Mouse (Mus musculus) adipose tissue, adult 10 weeks (tissue): ENCODE results near the gene Ncapg2. TPM values are rescaled to one million over a fixed set of nuclear protein-coding genes. Genes with fewer than 3 reads are reported as not detected.

ENCODE experiments used
- polyA plus RNA-seq: library from polyadenylated mRNA; stranded (reverse); fragments of 350-450 nt; fragmentation: Illumina TruSeq; extraction: RNeasy Lipid Tissue Mini Kit (QIAGEN cat#74804); gene quantifications from one replicate; pipeline ENCODE4 v1.2.3, GENCODE M21; 2014; ENCODE audit warnings: low read depth, low replicate concordance

Gene Ncapg2
- 3.6 TPM for polyA plus RNA-seq

GRCm38 (mm10) chr12:116405045-116405835, at the start of gene Ncapg2:
Gene Ncapg2 (plus strand): TSS chr12:116405402.

GRCm38 (mm10) chr12:116485591-116486403, 80.6 kb downstream of the Ncapg2 start, which contains the start of gene Ptprn2:
Gene Ptprn2 (plus strand): TSS chr12:116485720.

Other genes starting within 250 kb of the Ncapg2 start
- 12.7 TPM for gene Wdr60, start 142.4 kb upstream of the Ncapg2 start, polyA plus RNA-seq
- gene Gm11027, start 130.0 kb upstream of the Ncapg2 start, polyA plus RNA-seq, result not detected
- gene Esyt2, start 124.2 kb upstream of the Ncapg2 start, polyA plus RNA-seq, result 54.0 TPM
- 2.3 TPM for gene Ptprn2, start 80.3 kb downstream of the Ncapg2 start, polyA plus RNA-seq